Mouse (Mus musculus) bone marrow macrophage, adult 2 months (primary cell): ENCODE results near the gene Notum.

ENCODE experiments used
- CTCF ChIP-seq: IDR thresholded peaks from 2 replicates; pipeline ENCODE4 v1.5.1; 2012; ENCODE audit warnings: low read depth, mild to moderate bottlenecking, low read length, moderate library complexity
- POLR2A ChIP-seq: IDR thresholded peaks from 2 replicates; pipeline ENCODE4 v1.6.1; 2012; ENCODE audit warnings: mild to moderate bottlenecking, low read depth, low read length, borderline replicate concordance

DNA sequence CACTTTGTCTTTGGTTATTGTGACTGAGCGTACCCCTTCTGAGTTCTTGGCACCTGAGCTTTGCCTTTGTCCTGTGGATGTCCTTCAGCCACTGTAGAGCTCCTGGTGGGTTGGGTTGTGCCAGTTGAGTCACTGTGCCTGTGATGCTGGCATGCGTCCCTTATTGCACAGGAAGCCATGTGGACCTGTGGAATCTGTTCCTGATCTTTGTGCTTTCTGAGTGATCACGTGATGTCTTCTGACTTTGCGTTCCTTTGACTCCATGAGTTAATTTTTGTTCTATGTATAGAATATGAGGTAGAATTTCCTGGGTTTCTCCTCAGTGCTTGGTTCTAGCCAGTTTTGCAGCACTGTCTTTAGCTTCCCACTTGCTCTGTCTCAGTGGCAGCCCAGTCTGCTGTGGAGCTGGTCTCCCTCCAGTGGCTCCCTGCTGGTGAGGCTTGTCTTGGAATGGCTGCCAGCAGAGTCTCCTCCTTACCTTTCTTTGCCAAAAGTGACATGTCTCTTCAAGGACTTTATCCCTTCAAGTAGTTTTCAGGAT, 31.6 kb upstream of the Notum start:
- no peak for TF ChIP-seq CTCF
- no peak for TF ChIP-seq POLR2A
